Mouse (Mus musculus) ES-E14 (cell line): ENCODE measurements at regions not wholly inside any gene's neighbourhood (a gene's known extent, or its start where the extent isn't known, plus 50 kb on each side); places are given as distances from the start of the nearest gene placed in this dataset.

Experiments
- ZC3H11A ChIP-seq: IDR thresholded peaks from 2 replicates; pipeline ENCODE4 v1.6.1; 2012; ENCODE audit warnings: low read depth, mild to moderate bottlenecking, inconsistent platforms, low read length, borderline replicate concordance
- ZNF384 ChIP-seq: IDR thresholded peaks from 2 replicates; pipeline ENCODE4 v1.6.1; 2012; ENCODE audit warnings: low read depth, low read length, inconsistent platforms

GRCm38 (mm10) chr7:36332633-36333032, 365.3 kb upstream of the Tshz3 start:
- TF ChIP-seq ZC3H11A, result no peak
- no peak for TF ChIP-seq ZNF384
